Mouse (Mus musculus): Measurements from ENCODE around the gene Crip2. TPM values are rescaled to one million over a fixed set of nuclear protein-coding genes. Genes with fewer than 3 reads are reported as not detected.

Gene Crip2
- 11.9 TPM for total RNA-seq (2023)

DNA sequence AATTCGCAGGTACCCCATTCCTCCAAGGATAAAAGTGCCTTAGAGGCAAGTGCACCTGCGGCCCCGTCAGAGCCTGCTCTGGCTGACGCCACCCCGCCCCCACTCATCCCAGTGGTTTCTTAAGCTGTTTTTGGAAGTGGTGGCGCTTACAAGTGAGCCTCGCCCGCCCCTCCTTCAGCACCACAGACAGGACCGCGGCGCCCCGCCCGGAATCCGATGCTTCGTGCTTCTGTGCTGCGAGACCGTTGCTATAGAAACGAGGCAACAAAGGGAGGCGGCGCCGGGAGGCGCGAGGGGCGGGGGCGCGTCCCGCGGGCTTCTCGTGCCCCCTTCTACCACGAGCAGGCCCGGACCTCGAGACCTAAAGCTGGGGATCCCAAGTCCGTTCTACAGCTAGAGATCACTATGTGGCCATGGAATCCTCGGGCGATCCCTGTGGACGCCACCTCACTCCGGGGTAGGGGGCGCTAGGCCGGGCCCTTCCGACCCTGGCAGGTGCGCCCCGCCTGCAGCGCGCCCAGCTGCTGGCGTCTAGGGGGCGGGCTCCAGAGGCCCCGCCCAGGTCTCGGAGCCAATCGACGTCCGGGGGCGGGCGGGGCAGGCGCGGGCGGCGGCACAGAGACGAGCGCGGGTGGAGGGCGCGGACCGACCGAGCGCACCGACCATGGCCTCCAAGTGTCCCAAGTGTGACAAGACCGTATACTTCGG lies at the start of gene Crip2:
Gene Crip2, plus strand, starts transcription at position 329 of the 708 bp plus-strand sequence.

GRCm38 (mm10) chr12:113097749-113098281 lies 42.2 kb upstream of the Crip2 start, which contains the start of gene Mta1:
Mta1 (plus strand) TSS chr12:113098278.

DNA sequence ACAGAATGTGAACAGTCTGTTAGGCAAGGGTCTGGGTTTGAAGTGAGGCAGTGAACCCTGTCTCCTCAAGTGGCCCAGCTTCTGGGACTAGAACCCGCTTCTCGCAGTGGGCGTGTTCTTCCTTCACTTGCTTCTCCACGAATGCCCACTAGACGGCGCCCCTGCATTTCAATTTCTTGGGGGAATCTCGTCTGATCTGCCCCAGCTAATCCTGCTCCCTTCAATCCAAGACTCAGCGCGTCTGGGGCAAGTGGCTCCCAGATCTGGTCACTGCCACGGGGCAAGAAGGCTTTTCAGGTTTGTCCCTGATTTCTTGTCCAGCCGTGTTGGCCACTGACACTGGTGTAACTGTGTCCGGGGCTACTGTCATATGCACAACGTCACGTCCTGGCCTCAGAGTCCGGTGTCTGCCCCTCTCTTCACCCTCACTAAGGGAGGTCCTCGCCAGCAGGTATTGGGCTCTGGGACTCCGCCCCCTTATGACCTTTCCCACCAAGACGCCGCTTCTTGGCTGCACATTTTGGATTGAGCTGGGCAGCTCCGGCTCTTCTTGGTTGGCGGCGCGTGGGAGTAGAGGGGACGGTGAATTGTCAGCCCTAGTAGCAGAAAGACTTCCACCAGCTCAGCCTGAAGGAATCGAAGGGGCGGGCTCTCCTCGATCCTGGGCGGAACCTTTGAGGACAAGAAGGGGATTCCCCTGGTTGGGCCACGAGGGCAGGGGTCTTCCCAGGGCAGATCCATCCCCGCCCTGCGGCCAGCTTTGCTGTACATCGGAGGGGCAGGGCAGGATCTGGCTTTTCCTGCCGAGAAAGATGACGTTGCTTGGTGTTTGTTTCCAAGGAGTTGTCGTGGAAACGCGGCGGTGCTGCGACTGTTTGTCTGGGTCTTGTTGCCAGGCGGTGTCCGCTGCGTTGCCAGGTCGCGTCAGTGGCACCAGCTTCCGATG lies 6.3 kb downstream of the Crip2 start, which contains the start of gene Crip1:
Gene Crip1, plus strand, starts transcription at position 205 of the 946 bp plus-strand sequence.

GRCm38 (mm10) chr12:113155887-113156539 lies 16.0 kb downstream of the Crip2 start, which contains the start of gene Tedc1:
Tedc1 (plus strand) TSS chr12:113156421.

DNA sequence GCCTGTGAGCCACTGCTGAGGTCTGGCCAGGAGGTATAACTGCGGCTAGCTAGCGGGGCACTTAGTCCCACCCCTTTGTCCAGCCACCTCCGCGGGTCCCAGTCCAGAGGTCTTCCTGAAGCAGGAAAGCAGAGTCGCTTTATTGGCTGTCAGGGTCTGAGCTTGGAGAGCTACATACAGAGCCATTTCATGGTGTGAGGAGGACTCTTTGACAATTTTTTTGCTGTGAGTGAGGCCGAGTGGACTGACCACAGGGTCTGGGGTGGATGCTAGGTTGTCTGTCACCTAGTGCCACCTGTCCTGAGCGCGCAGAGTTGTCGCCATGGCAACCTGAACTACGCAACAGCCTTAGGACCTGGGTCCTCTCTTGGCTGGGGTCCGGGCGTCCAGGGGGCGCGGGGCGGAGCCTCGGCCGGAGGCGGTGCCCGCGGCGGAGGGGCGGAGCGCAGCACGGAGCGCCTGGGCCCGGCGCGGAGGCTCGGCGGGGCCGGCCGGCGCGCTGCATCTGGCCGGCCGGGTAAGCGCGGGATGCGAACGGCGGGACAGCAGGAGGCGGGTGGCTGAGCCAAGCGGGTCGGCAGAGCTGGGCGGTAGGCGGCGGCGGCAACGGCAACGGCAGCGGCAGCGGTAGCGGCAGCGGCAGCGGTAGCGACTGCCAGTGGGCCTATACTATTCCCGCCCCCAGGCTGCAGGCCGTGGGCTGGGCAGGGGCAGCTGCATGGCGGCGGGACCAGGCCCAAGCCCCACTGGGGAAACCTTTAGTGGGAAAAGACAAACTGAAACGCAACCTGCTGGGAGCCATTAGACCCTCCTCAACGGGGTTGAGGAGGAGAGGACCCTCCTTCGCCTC lies 45.6 kb downstream of the Crip2 start, which contains the start of gene Tmem121:
Gene Tmem121, plus strand, starts transcription at position 489 of the 850 bp plus-strand sequence.

Other genes starting within 250 kb of the Crip2 start
- gene Jag2, start 210.5 kb upstream of the Crip2 start, total RNA-seq (2023), result 9.7 TPM
- gene Nudt14, start 198.1 kb upstream of the Crip2 start, total RNA-seq (2023), result 28.0 TPM
- gene Btbd6, start 163.8 kb upstream of the Crip2 start, total RNA-seq (2023), result 42.4 TPM
- 220 TPM for gene Brf1, start 139.5 kb upstream of the Crip2 start, total RNA-seq (2023)
- 69.6 TPM for gene Pacs2, start 125.7 kb upstream of the Crip2 start, total RNA-seq (2023)
- gene Tex22, start 65.7 kb upstream of the Crip2 start, total RNA-seq (2023), result not detected
- 79.1 TPM for gene Mta1, start 42.0 kb upstream of the Crip2 start, total RNA-seq (2023)
- gene Crip1, start 6.1 kb downstream of the Crip2 start, total RNA-seq (2023), result 840 TPM
- 10.1 TPM for gene Tedc1, start 16.2 kb downstream of the Crip2 start, total RNA-seq (2023)
- gene Tmem121, start 45.7 kb downstream of the Crip2 start, total RNA-seq (2023), result 0.47 TPM

All from CD4-positive naive resting alpha-beta T cell, adult 76 days (primary cell).